Mouse (Mus musculus) left cerebral cortex, adult 2 months (tissue): Measurements from ENCODE around the gene Hist1h2bf. TPM values are rescaled to one million over a fixed set of nuclear protein-coding genes. Genes with fewer than 3 reads are reported as not detected.
A peak's percentile ranks its signal among the peaks of the same experiment; 100 is the strongest.
"Not testable (repeated sequence)": the region's sequence is repeated elsewhere in the genome, so short reads cannot be mapped to it uniquely, and the experiment has no call there.

Experiments
- DNase-seq, 2 experiments: peaks; one replicate each; pipeline ENCODE4 v3.0.0; 2021 to 2022; ENCODE audit warnings: low spot score in 2 of 2, mixed read lengths in 1 of 2; ENCODE audit errors: extremely low spot score in 1 of 2
- H3K27ac ChIP-seq: fragments of 200-600 bp; 2 replicates; pipeline ENCODE4 v1.8.1; 2022
- H3K4me3 ChIP-seq: fragments of 200-600 bp; 2 replicates; pipeline ENCODE4 v1.8.1; 2022
- CTCF ChIP-seq: fragments of 200-600 bp; IDR thresholded peaks from 2 replicates; pipeline ENCODE4 v1.8.1; 2022; ENCODE audit warnings: antibody characterized with exemption, mild to moderate bottlenecking, moderate library complexity
- intact Hi-C: fragments of 180-260 bp; cut with DNase I; formaldehyde crosslinking; loops from one replicate; pipeline ENCODE4 v1.15.1; 2025
- total RNA-seq, 2 experiments: library from RNA; stranded (reverse); gene quantifications; 2 replicates each; pipeline ENCODE4 v1.2.3; 2021

The Hist1h2bf gene
- total RNA-seq, 2 experiments from 2014 or later = 19.7 to 24.1 TPM

DNA sequence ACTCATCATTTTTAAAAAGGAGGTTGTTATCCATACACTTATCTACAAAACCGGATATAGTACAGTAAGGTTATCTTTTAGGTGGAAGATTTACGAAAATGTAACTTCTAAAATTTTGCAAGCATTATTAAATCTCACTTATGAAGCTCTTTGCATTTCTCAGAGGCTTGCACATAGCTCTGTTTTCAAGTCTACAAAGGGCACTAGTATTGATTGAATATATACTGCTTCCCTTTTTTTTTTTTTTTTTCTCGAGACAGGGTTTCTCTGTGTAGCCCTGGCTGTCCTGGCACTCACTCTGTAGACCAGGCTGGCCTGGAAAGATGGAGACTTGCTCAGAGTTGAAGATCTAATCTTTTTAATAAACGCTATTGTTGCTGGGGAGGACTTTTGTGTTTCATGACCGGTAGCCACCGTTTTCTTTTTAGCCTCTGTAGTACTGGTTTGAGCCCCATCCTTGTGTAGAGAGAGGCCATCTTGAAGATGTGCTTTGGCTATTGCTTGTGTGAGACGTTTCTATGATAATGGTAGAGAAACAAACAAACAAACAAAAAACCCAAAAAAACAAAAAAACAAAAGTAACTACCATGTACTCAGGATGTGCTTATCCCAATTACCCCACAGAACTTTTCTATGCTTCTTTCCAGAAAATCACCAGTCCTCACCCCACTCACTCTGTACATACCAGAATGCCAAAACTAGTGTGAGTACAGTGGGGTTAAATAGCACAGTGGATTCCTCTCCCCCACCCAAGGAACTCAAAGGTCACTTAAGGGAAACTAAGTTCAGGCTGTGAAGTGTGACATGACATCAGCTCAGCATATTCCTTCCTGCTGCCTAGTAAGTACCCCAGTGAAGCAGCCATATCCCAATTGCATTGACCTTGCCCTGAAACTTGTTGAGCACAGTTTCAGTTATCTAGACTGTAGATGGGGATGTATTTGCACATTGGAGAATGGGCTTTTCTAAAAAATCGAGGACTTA lies 21.8 kb downstream of the Hist1h2bf start:
- intact Hi-C loops = no loop called here
- no peak for DNase-seq
- H3K4me3 ChIP-seq = peak overlapping the region; percentile 53
- TF ChIP-seq CTCF = no peak
- peak overlapping the region; percentile 72 for H3K27ac ChIP-seq

DNA sequence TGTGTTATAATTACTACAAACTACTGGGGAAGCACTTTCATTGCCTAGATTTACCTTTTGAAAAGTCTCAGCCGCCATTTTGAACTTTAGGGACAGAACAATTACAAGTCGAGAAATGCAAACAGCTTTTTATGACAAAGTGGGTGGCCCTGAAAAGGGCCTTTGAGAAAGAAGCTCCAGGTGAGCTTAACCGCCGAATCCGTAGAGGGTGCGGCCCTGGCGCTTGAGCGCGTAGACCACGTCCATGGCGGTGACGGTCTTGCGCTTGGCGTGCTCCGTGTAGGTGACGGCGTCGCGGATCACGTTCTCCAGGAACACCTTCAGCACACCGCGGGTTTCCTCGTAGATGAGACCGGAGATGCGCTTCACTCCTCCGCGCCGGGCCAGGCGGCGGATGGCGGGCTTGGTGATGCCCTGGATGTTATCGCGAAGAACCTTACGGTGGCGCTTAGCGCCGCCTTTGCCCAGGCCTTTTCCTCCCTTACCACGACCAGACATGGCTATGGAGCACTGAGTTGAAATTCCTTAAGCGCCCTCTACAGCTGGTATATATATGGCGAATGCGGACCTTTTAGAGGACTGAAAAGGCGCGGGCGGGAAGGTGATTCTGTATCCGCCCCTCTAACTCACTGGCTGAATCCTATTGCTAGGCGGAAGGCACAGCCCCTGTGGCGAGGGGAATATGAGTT lies 22.7 kb downstream of the Hist1h2bf start, which contains the start of gene Hist1h4f:
Gene Hist1h4f, minus strand, starts transcription at position 503 of the 689 bp plus-strand sequence.
- Histone ChIP-seq H3K27ac (peak within 1 kb of the TSS; percentile 72), H3K4me3 (peak within 1 kb of the TSS; percentile 53)
- intact Hi-C loops = not testable (repeated sequence)
- DNase-seq = peak; percentile 89 to 90
- TF ChIP-seq CTCF = peak; percentile 51

DNA sequence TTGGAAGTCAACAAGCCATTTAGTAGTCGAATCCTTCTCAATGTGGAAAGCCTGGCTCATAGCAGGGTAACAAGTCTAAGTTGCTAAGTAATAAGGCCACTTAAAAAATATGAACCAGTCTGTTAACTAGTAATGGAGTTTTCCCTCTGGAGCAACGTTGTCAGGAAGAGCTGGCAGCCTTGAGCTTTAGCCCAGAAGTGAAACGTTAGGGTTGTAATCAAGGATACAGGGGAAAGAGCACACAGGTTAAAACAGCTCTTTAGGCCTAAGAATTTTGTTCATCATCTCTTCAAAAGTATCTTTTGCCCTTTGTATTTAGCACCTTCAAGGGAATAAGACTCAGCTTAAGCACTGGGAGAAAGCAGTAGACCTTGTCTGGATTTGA lies 23.2 kb downstream of the Hist1h2bf start:
- no peak for TF ChIP-seq CTCF

DNA sequence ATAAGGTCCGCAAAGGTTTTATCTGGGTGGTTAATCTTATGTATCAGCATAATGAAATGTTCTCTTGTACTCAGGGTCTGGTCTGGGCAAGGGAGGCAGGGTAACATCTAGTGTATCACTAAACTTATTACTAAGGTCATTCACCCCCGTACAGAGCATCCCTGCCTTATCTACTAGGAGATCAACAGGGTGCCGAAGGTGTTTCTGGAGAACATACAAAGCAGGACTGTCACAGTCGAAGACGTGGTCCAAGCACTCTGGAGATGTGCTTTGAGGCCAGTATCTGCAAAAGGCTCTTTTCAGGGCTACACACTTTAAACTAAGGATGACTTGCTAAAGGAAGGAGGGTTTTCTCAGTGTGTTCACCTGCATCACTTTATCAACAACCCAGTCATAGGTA lies 27.3 kb downstream of the Hist1h2bf start:
- TF ChIP-seq CTCF = no peak
- Histone ChIP-seq H3K27ac (no peak overlapping the region), H3K4me3 (no peak overlapping the region)
- intact Hi-C loops = no loop called here
- no peak for DNase-seq

More for the DNA sequence above, 23.2 kb downstream of the Hist1h2bf start:
- Histone ChIP-seq H3K27ac (peak overlapping the region; percentile 72), H3K4me3 (peak overlapping the region; percentile 53)
- intact Hi-C loops = no loop called here
- DNase-seq = no peak

DNA sequence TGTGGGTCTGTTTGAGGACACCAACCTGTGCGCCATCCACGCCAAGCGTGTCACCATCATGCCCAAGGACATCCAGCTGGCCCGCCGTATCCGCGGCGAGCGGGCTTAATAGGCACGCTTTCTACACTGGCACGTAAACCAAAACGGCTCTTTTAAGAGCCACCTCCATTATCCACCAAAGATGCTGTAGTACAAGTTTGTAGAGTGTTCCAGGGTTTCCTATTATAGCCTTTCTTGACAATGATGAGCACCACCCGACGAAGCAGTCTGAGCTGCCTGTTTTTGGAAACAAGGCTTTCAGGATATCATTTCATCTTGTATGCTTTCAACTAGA lies 29.2 kb downstream of the Hist1h2bf start:
- H3K27ac ChIP-seq = peak overlapping the region; percentile 59; the same call in 1 of the 2 replicates

DNA sequence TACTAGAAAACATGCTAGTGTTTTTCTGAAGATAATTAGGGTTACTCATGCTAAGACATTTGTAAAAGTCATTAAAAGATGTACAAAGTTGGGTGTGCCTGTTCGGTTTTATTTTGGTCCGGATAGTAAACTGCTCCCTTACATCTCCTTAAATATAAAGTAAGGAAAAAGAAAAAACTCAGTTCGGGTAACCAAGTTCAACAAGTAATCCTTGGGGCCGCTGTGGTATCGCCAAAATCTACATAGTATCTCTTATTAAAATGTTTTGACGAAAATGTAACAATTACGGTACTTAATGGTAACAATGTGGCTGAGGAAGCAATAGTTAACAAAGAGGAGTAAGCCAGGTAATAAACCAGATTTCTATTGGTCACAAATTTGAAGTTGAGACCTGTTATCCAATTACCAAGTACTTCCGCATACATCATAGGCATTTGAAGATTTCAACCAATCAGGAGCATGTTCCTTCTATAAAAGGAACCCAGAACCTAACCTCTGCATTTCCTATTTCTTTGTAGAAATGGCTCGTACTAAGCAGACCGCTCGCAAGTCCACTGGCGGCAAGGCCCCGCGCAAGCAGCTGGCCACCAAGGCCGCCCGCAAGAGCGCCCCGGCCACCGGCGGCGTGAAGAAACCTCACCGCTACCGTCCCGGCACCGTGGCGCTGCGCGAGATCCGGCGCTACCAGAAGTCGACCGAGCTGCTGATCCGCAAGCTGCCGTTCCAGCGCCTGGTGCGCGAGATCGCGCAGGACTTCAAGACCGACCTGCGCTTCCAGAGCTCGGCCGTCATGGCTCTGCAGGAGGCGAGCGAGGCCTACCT lies 29.8 kb downstream of the Hist1h2bf start, which contains the start of gene Hist1h3f:
Gene Hist1h3f, plus strand, starts transcription at position 88 of the 822 bp plus-strand sequence.
- H3K4me3 ChIP-seq = peak within 1 kb of the TSS; percentile 63
- H3K27ac ChIP-seq = peak within 1 kb of the TSS; percentile 72
- peak; percentile 63 to 75 for DNase-seq
- no peak for TF ChIP-seq CTCF
- intact Hi-C loops = no loop called here

More for the DNA sequence above, 29.2 kb downstream of the Hist1h2bf start:
- intact Hi-C loops, DNase-seq: not testable (repeated sequence)
- H3K4me3 ChIP-seq = peak overlapping the region; percentile 63

DNA sequence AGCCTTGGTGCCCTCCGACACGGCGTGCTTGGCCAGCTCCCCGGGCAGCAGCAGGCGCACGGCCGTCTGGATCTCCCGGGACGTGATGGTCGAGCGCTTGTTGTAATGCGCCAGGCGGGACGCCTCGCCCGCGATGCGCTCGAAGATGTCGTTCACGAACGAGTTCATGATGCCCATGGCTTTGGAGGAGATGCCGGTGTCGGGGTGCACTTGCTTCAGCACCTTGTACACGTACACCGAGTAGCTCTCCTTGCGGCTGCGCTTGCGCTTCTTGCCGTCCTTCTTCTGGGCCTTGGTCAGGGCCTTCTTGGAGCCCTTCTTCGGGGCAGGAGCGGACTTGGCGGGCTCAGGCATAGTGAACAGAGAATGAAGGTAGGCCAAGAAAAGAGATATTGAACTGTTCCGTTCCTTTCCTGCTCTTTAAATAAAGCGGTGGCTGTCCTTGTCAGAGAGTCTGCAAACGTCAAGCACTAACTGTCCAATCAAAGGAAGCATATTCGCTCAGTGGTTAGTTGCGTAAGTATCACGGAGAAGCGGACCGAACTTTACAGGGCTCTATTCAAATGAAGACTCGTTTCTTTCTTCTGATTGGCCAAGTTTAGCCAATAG lies 30.9 kb downstream of the Hist1h2bf start, which contains the start of gene Hist1h2bh:
Gene Hist1h2bh, minus strand, starts transcription at position 394 of the 609 bp plus-strand sequence.
- intact Hi-C loops = not testable (repeated sequence)
- Histone ChIP-seq H3K4me3 (peak within 1 kb of the TSS; percentile 63), H3K27ac (peak within 1 kb of the TSS; percentile 68)
- DNase-seq = peak; percentile 48 to 61

DNA sequence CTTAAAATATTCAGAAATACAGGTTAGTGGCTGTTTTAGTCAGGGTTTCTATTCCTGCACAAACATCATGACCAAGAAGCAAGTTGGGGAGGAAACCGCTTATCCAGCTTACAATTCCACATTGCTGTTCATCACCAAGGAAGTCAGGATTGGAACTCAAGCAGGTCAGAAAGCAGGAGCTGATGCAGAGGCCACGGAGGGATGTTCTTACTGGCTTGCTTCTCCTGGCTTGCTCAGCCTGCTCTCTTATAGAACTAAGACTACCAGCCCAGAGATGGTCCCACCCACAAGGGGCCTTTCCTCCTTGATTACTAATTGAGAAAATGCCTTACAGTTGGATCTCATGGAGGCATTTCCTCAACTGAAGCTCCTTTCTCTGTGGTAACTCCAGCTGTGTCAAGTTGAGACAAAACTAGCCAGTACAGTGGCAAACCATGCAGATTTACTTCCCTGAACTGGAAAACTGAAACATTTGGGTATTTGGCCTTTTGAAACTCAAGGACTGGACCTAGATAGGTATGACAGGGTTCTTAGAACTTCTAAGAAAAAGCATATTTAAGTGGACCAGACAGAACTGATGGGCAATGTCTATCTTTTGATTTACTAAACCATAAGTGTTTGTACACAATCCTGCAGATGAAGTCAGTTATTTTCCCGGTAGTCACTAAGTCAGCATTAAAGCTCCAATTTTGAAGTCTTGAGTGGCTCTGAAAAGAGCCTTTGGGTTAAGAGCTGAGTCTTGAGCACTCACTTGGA lies 31.6 kb downstream of the Hist1h2bf start:
- intact Hi-C loops, H3K27ac ChIP-seq, DNase-seq: not testable (repeated sequence)
- H3K4me3 ChIP-seq = peak overlapping the region; percentile 63

DNA sequence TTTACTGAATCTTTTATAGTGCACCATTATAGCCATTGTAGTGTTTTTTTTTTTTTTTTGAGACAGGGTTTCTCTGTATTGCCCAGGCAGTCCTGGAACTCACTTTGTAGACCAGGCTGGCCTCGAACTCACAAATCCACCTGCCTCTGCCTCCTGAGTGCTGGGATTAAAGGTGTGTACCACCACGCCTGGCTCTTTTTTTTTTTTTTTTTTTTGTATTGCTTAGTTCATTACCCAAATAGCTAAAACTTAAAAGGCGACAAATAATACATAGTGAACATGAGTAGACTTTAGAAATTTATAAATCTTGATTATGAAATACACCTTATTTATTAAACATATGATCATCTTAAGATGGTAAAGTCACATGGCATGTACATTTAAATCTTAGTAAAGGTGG lies 32.5 kb downstream of the Hist1h2bf start:
- H3K4me3 ChIP-seq = no peak overlapping the region
- no peak for DNase-seq
- no peak for TF ChIP-seq CTCF
- no peak overlapping the region for H3K27ac ChIP-seq
- intact Hi-C loops = no loop called here

DNA sequence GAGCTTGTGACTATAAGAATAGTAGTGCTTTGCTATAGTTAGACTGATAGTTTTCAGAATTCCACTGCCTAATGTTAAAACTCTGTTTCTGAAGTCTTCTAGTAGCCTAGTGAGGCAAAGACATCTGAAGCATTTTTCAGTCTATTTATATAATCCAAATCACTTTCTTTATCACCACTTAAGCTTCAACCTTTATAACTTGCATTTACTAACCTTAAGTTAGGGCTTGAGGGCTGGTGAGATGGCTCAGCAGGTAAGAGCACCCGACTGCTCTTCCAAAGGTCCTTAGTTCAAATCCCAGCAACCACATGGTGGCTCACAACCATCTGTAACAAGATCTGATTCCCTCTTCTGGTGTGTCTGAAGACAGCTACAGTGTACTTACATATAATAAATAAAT lies 34.2 kb downstream of the Hist1h2bf start:
- intact Hi-C loops = loop anchor here (10.0 kb wide), 1 partner anchor 1715 kb away; no protein-coding TSS in a partner anchor
- DNase-seq, H3K27ac ChIP-seq, H3K4me3 ChIP-seq: not testable (repeated sequence)
